Mouse (Mus musculus): Measurements from ENCODE around the gene Mboat2. TPM values are rescaled to one million over a fixed set of nuclear protein-coding genes. Genes with fewer than 3 reads are reported as not detected.

Gene Mboat2
- 44.6 and 45.7 TPM in 2 replicates for polyA plus RNA-seq (2014; fragmentation: Nextera tagmentation; extraction: Ambion mirVana)

DNA sequence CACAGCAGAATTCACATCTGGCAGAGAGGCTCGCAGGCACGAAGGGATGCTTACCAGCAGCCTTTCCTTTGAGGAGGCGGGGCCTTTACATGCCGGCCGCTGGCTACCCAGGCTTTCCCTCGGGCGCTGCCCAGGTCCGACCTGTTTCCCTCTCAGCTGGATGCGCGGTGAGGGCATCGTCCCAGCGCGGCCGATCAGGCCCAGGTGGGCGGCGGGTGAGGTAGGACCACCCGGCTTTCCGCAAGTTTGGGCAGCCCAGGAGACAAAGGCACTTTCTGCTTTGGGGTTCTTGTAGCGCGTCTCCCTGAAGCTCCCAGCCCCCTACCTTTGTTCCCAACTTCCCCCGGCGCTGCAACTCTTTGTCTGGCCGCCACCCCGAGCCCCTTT is at the start of gene Mboat2:
Gene Mboat2 (plus strand): TSS at position 114 of the 387 bp plus-strand sequence.
- H3K4me3 ChIP-seq (ENCODE audit: low read depth, low read length) = peak within 1 kb of the TSS; percentile 84
- peak within 1 kb of the TSS; percentile 92 for H3K27ac ChIP-seq (ENCODE audit: low read depth)
- H3K9me3 ChIP-seq (ENCODE audit: low read depth, low read length) = no peaks in the 10 kb centered on the region
- peak; percentile 78 for DNase-seq
- under 1% methylated on average over 24 of the region's 24 CpGs for WGBS
- peak within 1 kb of the TSS; percentile 82 for H3K4me2 ChIP-seq
- peak; percentile 57 for ATAC-seq (ENCODE audit: insufficient read depth)
- TF ChIP-seq CTCF (IDR thresholded peaks at IDR 0.05; ENCODE audit: low read depth) = no peak
- H3K4me1 ChIP-seq (ENCODE audit: insufficient read depth) = no peaks in the 10 kb centered on the region
- H3K9ac ChIP-seq = peak within 1 kb of the TSS; percentile 87
- no peaks in the 10 kb centered on the region for H3K36me3 ChIP-seq (ENCODE audit: insufficient read depth)
- H3K27me3 ChIP-seq (ENCODE audit: insufficient read depth, low read length) = no peaks in the 10 kb centered on the region

DNA sequence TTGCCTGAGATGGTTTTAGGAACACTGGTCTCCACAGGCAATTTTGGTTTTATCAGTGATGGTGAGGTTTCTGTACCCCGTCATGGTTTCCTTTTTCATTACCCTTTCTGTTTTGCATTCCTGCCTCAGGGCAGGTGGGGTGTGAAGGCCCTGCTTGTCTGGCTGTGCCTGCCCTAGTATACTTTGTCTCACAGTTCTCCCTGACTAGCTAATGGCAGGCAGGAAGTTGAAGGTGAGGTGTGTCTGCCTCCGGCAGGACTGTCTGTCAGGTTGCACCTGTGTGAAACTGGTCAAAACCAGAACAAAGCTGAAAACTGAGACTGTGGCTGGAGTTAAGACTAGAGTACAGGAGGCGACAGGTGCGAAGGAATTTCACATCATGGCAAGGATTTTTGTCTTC is 46.9 kb upstream of the Mboat2 start:
- H3K4me2 ChIP-seq = no peak overlapping the region
- no peak overlapping the region for H3K27ac ChIP-seq (ENCODE audit: low read depth)
- WGBS = 57% methylated on average over 4 of the region's 4 CpGs
- DNase-seq = no peak
- no peak overlapping the region for H3K4me3 ChIP-seq (ENCODE audit: low read depth, low read length)
- no peak overlapping the region for H3K9ac ChIP-seq
- no peaks in the 10 kb centered on the region for H3K4me1 ChIP-seq (ENCODE audit: insufficient read depth)
- H3K36me3 ChIP-seq (ENCODE audit: insufficient read depth) = no peaks in the 10 kb centered on the region
- no peaks in the 10 kb centered on the region for H3K27me3 ChIP-seq (ENCODE audit: insufficient read depth, low read length)
- no peaks in the 10 kb centered on the region for H3K9me3 ChIP-seq (ENCODE audit: low read depth, low read length)
- no peak for TF ChIP-seq CTCF (IDR thresholded peaks at IDR 0.05; ENCODE audit: low read depth)
- no peak for ATAC-seq (ENCODE audit: insufficient read depth)

DNA sequence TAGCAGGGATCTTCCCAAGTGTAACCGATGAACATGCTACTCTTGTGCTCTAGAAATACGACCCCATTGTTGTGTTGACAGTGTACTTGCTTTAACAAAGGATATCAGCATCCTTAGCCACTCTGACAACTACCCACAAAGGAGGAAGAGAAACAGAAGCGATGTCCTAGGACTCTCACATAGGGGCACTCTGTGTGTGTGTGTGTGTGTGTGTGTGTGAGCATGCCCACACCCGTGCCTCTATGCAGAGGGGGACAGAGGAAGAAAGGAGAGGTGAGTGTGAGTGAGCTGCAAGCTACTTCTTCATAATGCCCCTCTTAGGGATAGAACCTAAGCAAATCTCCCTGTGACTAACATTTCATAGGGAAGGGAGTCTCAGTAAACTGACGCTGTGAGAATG is 44.8 kb upstream of the Mboat2 start:
- TF ChIP-seq CTCF (IDR thresholded peaks at IDR 0.05; ENCODE audit: low read depth) = no peak
- H3K9me3 ChIP-seq (ENCODE audit: low read depth, low read length) = no peaks in the 10 kb centered on the region
- ATAC-seq (ENCODE audit: insufficient read depth) (no peak), DNase-seq (no peak)
- H3K27me3 ChIP-seq (ENCODE audit: insufficient read depth, low read length) = no peaks in the 10 kb centered on the region
- H3K27ac ChIP-seq (ENCODE audit: low read depth) = no peak overlapping the region
- no peak overlapping the region for H3K9ac ChIP-seq
- no peak overlapping the region for H3K4me2 ChIP-seq
- H3K4me1 ChIP-seq (ENCODE audit: insufficient read depth) = no peaks in the 10 kb centered on the region
- no peaks in the 10 kb centered on the region for H3K36me3 ChIP-seq (ENCODE audit: insufficient read depth)
- 63% methylated on average over 5 of the region's 5 CpGs for WGBS
- no peak overlapping the region for H3K4me3 ChIP-seq (ENCODE audit: low read depth, low read length)

DNA sequence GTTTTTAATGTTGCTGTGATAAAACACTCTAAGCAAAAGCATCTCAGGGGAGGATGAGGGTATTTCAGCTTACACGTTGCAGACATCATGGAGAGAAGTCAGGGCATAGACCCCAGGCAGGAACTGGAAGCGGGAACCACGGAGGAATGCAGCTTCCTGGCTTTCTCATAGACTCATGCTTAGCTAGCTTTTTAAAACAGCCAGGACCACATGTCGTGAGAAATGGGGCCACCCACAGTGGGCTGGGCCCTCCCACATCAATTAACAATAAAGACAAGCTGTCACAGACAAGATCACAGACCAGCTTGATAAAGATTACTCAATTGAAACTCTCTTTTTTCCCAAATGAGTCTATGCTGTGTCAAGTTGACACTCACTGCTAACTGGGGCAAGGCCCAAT is 44.4 kb upstream of the Mboat2 start:
- 30% methylated on average over 4 of the region's 4 CpGs for WGBS
- no peak for TF ChIP-seq CTCF (IDR thresholded peaks at IDR 0.05; ENCODE audit: low read depth)

DNA sequence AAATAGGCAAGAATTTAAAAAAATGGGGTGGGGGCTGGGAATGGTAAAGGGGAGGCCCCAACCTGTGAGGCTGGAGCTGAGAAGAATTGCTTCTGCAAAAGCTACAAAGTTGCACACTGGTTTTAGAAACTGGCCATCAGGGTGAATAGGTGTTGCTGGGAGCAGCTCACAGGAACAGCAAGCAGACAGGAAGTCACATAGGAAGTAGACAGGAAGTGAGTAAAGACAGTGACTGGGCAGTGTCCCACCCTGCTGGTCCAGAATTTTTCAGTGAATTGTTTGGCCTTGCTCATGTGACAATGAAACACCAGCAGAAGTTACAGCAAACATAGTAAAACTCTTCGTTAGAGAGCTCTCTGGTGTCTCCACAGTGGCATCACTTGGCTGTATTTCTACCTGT is 41.0 kb upstream of the Mboat2 start:
- WGBS = 67% methylated on average over 1 of the region's 1 CpGs

More for the DNA sequence above, 44.4 kb upstream of the Mboat2 start:
- H3K4me1 ChIP-seq (ENCODE audit: insufficient read depth) = no peaks in the 10 kb centered on the region
- no peaks in the 10 kb centered on the region for H3K36me3 ChIP-seq (ENCODE audit: insufficient read depth)
- no peak for ATAC-seq (ENCODE audit: insufficient read depth)
- peak; percentile 26 for DNase-seq
- H3K4me2 ChIP-seq = no peak overlapping the region
- no peak overlapping the region for H3K4me3 ChIP-seq (ENCODE audit: low read depth, low read length)
- H3K27me3 ChIP-seq (ENCODE audit: insufficient read depth, low read length) = no peaks in the 10 kb centered on the region
- no peak overlapping the region for H3K27ac ChIP-seq (ENCODE audit: low read depth)
- no peak overlapping the region for H3K9ac ChIP-seq
- H3K9me3 ChIP-seq (ENCODE audit: low read depth, low read length) = no peaks in the 10 kb centered on the region

DNA sequence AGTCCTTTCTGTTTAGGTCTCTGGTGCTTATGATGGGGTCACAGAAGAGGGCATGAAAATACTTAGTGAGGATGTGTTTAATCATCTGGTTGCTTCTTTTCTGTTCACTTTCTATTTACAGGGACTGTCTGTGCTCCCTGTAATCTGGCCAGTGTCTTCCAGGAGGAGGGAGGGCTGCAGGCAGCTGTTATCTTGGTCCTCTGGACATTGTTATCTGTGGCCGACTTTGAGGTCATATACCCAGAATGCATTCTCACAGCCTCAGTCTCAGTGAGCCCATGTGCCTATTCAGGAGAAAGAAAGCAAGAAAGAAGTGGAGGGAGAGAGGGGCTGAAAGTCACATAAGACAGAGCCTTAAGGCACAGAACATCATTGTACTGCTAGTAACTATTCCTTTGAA is 19.4 kb upstream of the Mboat2 start:
- Histone ChIP-seq H3K9ac (no peak overlapping the region), H3K4me3 (ENCODE audit: low read depth, low read length) (no peak overlapping the region), H3K27ac (ENCODE audit: low read depth) (no peak overlapping the region), H3K9me3 (ENCODE audit: low read depth, low read length) (no peaks in the 10 kb centered on the region), H3K4me2 (no peak overlapping the region), H3K27me3 (ENCODE audit: insufficient read depth, low read length) (no peaks in the 10 kb centered on the region), H3K36me3 (ENCODE audit: insufficient read depth) (no peaks in the 10 kb centered on the region), H3K4me1 (ENCODE audit: insufficient read depth) (peaks cover 5% of the 10 kb centered on the region; the same call in 1 of the 2 replicates)
- DNase-seq = no peak
- TF ChIP-seq CTCF (IDR thresholded peaks at IDR 0.05; ENCODE audit: low read depth) = no peak
- WGBS = 3% methylated on average over 1 of the region's 1 CpGs
- no peak for ATAC-seq (ENCODE audit: insufficient read depth)

More for the DNA sequence above, 41.0 kb upstream of the Mboat2 start:
- Histone ChIP-seq H3K9me3 (ENCODE audit: low read depth, low read length) (no peaks in the 10 kb centered on the region), H3K27me3 (ENCODE audit: insufficient read depth, low read length) (no peaks in the 10 kb centered on the region), H3K4me3 (ENCODE audit: low read depth, low read length) (no peak overlapping the region), H3K9ac (no peak overlapping the region), H3K4me2 (no peak overlapping the region), H3K4me1 (ENCODE audit: insufficient read depth) (no peaks in the 10 kb centered on the region), H3K27ac (ENCODE audit: low read depth) (no peak overlapping the region), H3K36me3 (ENCODE audit: insufficient read depth) (no peaks in the 10 kb centered on the region)
- ATAC-seq (ENCODE audit: insufficient read depth) (no peak), DNase-seq (no peak)
- no peak for TF ChIP-seq CTCF (IDR thresholded peaks at IDR 0.05; ENCODE audit: low read depth)

DNA sequence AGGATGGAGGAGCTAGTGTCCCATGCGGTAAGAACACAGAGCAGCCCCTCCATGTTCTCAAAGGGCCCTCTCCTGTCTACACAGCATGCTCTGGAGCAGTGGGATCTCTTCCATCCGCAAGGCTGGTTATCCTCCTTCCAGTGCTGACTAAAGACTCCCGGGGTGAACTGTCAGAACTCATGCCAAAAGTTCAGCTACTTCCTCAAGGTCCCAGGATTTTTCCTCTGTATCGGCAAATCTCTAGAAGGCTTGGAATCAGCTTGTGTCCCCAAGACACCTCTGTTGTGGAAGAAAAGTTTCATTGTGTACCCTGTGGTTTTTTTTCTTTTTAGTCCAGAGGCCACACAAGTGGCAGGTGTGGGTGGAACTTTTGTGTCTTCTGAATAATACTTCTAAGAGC is 18.8 kb upstream of the Mboat2 start:
- no peak for TF ChIP-seq CTCF (IDR thresholded peaks at IDR 0.05; ENCODE audit: low read depth)
- Histone ChIP-seq H3K27me3 (ENCODE audit: insufficient read depth, low read length) (no peaks in the 10 kb centered on the region), H3K36me3 (ENCODE audit: insufficient read depth) (no peaks in the 10 kb centered on the region), H3K9me3 (ENCODE audit: low read depth, low read length) (no peaks in the 10 kb centered on the region), H3K4me3 (ENCODE audit: low read depth, low read length) (no peak overlapping the region), H3K4me1 (ENCODE audit: insufficient read depth) (peaks cover 5% of the 10 kb centered on the region; the same call in 1 of the 2 replicates), H3K27ac (ENCODE audit: low read depth) (no peak overlapping the region), H3K9ac (no peak overlapping the region), H3K4me2 (no peak overlapping the region)
- DNase-seq (no peak), ATAC-seq (ENCODE audit: insufficient read depth) (no peak)
- WGBS = 60% methylated on average over 4 of the region's 4 CpGs

DNA sequence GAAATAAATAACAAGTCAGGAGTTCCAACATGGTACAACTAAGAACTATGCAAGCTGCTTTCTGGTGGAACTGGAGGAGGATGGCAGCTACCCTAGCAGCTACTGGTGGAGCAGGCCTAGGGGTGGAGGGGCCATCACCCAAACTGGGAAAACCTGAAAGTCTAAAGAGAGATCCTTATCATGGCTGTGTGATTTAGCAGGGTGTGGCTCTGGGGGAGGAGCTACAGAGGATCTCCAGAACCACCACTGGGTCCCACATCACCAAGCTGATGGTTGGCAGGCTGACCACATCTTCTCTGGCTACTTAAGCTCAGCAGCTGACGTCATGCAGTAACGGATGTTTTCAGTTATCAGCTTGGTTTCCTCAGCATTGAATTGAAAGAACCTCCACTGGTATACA is 7.8 kb upstream of the Mboat2 start:
- H3K9ac ChIP-seq = no peak overlapping the region
- 71% methylated on average over 2 of the region's 2 CpGs for WGBS
- no peak for TF ChIP-seq CTCF (IDR thresholded peaks at IDR 0.05; ENCODE audit: low read depth)
- no peaks in the 10 kb centered on the region for H3K27me3 ChIP-seq (ENCODE audit: insufficient read depth, low read length)
- H3K9me3 ChIP-seq (ENCODE audit: low read depth, low read length) = no peaks in the 10 kb centered on the region
- DNase-seq (no peak), ATAC-seq (ENCODE audit: insufficient read depth) (no peak)
- H3K4me3 ChIP-seq (ENCODE audit: low read depth, low read length) = no peak overlapping the region
- H3K27ac ChIP-seq (ENCODE audit: low read depth) = no peak overlapping the region
- H3K36me3 ChIP-seq (ENCODE audit: insufficient read depth) = no peaks in the 10 kb centered on the region
- H3K4me1 ChIP-seq (ENCODE audit: insufficient read depth) = no peaks in the 10 kb centered on the region; the same call in 1 of the 2 replicates
- no peak overlapping the region for H3K4me2 ChIP-seq

Data from lung, embryonic 14.5 days (tissue).